Mouse (Mus musculus) cerebellum, adult (tissue): ENCODE data around the gene Hist1h2ah.

Experiments
- ATAC-seq: cut with Nextera tagmentation; 2 replicates; pipeline ENCODE4 v1.9.2; 2017; ENCODE audit warnings: mild to moderate bottlenecking, moderate library complexity, mixed read lengths; ENCODE audit not compliant: insufficient number of reproducible peaks, low FRiP score, low TSS enrichment

Hist1h2ah gene

DNA sequence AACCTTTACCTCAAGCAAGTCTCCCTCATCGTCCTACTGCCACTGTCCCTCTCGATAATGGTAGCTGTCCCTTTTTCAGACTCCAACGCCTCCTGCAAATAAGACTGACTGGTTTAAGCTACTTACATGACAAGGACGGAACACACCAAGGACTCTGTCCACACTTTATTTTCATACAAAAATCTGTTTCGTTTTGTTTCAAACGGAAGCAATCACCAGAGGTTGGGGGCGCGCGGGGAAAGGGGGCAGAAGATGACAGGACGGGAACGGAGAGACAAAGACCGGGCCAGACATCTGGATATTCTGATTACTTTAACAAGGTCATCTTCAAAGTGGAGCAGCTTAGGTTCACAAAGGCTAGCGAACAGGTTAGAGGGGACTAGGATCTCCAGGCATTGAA is 21.7 kb downstream of the Hist1h2ah start:
- no peak for ATAC-seq

- no peak for ATAC-seq
Measured at GRCm38 (mm10) chr13:22009642-22010041, 25.7 kb downstream of the Hist1h2ah start, which contains the start of gene Prss16. Gene Prss16, minus strand, starts transcription at chr13:22009742.

- no peak for ATAC-seq
Measured at GRCm38 (mm10) chr13:22008707-22009106, 26.7 kb downstream of the Hist1h2ah start.

DNA sequence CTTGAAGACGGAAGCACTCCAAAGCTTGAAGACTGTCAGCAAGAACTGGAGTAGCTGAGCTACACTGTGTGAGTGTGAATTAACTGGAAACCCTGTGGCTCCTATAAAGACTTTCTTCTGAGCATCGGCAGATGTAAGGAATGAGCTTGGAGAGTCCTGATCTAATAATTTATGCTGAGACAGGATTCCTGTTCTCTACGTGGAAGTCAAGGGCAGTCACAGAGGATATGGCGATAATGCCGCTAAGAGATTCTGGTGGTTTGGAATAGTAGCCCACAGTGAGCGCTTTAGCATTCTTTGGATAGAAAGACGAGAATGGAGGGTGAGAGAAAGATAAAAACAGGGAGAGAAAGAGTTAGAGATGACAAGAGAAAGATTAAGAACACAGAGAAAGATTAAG is 27.5 kb downstream of the Hist1h2ah start:
- no peak for ATAC-seq

GRCm38 (mm10) chr13:22007121-22007510 is 28.3 kb downstream of the Hist1h2ah start:
- ATAC-seq, result no peak

DNA sequence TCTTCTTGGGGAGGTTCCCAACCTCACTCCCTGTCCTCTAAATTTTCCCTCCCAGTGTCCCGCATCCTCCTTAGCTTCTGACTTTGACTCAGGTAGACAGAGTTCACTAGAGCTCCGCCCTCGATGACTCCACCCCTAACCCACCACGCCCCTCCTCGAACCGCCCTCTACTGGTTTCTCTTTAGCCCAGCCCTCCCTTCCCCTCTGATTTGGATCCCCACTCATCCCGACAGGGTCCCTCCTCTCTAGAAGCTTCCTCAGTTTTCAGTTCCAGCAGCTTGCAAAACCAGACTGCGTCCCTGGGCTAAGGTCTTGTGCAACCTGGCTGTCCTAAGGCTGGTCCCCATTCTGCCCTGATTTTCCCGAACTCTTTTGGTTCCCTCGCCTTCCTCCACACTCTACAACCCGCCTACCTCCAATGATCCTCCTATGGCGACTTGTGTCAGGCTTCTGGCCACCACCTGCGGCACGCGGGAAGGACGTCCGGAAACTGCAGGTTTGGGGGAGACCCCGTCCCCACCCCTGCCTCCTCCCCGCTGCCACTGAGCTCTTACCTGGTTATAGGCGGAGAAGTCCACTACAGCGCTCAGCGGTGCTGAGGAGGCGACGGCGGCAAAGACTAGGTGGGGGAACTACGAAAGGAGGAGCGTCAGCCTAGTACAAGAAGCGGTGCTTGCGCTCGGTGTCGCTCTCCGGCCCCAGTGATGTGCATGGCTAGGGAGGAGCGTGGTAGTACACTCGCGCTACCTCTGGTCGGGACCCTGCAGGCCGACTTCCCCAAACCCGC is 28.8 kb downstream of the Hist1h2ah start:
- ATAC-seq, result no peak

GRCm38 (mm10) chr13:22005605-22006333 is 29.6 kb downstream of the Hist1h2ah start:
- no peak for ATAC-seq

GRCm38 (mm10) chr13:22001823-22002222 is 33.5 kb downstream of the Hist1h2ah start:
- no peak for ATAC-seq

GRCm38 (mm10) chr13:22001346-22001745 is 34.0 kb downstream of the Hist1h2ah start:
- no peak for ATAC-seq

GRCm38 (mm10) chr13:21999147-21999546 is 36.2 kb downstream of the Hist1h2ah start:
- no peak for ATAC-seq

GRCm38 (mm10) chr13:21998412-21998811 is 37.0 kb downstream of the Hist1h2ah start:
- ATAC-seq, result no peak

DNA sequence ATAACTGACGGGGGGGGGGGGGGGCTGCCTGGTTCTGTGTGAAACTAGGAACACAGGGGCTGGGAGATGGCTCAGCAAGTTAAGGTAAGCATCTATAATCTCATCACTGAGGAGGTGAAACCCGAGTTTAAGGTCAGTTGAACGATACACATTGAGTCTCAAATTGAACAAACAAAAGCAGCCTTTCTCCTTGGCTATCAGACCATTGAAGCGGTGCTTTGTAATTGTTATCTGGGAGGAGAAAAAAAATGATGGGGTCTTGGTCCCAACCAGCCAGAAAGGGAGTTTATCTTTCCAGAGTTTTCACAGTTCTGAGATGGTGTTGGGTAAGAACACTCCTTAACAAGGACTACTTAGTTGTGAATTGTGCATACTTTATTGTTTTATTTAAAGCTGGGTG is 37.5 kb downstream of the Hist1h2ah start:
- ATAC-seq, result no peak

- ATAC-seq, result no peak
Measured at GRCm38 (mm10) chr13:21997201-21997820, 38.1 kb downstream of the Hist1h2ah start.

GRCm38 (mm10) chr13:21996840-21997185 is 38.6 kb downstream of the Hist1h2ah start:
- ATAC-seq, result no peak

GRCm38 (mm10) chr13:21996101-21996839 is 39.1 kb downstream of the Hist1h2ah start:
- ATAC-seq, result no peak

GRCm38 (mm10) chr13:21995331-21995914 is 39.9 kb downstream of the Hist1h2ah start:
- no peak for ATAC-seq

DNA sequence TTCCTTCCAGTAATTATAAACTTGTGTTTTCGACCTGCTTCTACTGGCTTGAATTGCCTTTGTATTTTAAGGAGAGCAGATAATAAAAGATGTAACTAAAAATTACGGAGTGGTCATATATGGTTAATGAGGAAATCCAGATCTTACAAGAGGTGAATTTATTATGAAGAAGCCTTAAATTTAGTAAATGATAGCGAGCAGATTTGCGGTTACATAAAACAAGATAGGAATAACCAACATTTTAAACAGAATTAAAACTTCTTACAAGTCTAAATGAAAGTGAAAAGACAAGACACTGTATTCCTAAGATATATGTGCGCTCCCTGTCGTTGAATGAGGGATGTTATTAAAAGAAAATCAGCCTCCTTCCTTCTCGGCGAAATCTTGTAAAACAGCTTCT is 40.5 kb downstream of the Hist1h2ah start:
- no peak for ATAC-seq

DNA sequence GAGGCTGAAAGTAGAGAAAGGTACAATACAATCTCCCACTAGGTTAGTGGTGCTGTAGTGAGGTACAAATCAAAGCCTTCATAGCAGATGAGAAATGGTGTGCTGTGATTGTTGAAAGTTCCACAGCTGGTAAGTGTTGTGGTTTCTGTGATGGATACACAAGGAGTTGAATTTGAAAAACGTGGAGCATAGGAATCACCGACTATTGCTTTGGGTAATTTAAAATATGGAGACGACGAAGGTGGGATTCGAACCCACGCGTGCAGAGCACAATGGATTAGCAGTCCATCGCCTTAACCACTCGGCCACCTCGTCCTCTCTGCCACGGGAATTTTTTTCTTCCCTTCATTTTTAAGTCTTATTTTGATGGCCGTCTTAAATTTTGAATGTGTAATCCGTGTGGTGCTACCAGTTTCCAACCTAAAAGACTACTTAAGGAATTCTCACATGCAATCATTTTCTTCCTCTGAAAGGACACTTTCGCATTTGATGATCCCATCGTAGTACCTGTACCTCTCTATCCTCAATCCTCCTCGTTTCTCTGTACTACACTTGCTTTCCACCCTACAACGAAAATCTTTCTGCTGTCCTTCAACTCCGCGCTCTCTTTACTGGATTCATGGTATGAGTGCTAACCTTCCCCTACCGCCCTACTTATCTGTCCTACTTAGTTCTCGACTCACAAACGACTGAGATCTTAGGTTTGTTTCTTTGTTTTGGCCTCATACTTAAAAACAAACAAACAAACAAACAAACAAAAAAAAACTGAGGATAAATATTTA is 41.2 kb downstream of the Hist1h2ah start:
- ATAC-seq, result no peak

DNA sequence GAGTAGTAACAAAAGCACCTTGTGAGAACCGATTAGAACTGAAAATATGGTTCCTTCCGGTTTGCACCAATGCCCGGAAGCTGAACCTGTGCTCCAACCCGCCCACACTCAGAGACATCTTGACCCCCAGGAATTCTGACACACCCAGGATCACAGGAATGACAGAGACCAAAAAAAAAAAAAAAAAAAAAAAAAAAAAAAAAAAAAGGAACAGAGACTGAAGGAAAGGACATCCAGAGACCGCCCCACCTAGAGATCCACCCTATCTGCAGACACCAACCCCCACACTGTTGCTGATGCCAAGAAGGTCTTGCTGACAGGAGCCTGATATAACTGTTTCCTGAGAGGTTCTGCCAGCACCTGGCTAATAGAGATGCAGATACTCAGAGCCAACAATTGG is 42.8 kb downstream of the Hist1h2ah start:
- no peak for ATAC-seq
